Mouse (Mus musculus) erythroblast, embryonic 14.5 days (primary cell): Measurements from ENCODE around the gene Cops6. TPM values are rescaled to one million over a fixed set of nuclear protein-coding genes. Genes with fewer than 3 reads are reported as not detected.
A peak's percentile ranks its signal among the peaks of the same experiment; 100 is the strongest.

ENCODE experiments used
- H3K27me3 ChIP-seq: 2 replicates; pipeline ENCODE4 v1.6.1; 2012; ENCODE audit warnings: inconsistent platforms; ENCODE audit not compliant: control insufficient read depth
- H3K36me3 ChIP-seq: 2 replicates; pipeline ENCODE4 v1.6.1; 2012; ENCODE audit warnings: mild to moderate bottlenecking, inconsistent platforms; ENCODE audit not compliant: control insufficient read depth
- H3K4me1 ChIP-seq: 2 replicates; pipeline ENCODE4 v1.6.1; 2012; ENCODE audit warnings: inconsistent platforms; ENCODE audit not compliant: control insufficient read depth
- H3K4me3 ChIP-seq: replicated peaks from 2 replicates; pipeline ENCODE3; 2012; ENCODE audit warnings: moderate library complexity, mild to moderate bottlenecking, inconsistent platforms
- H3K9me3 ChIP-seq: 2 replicates; pipeline ENCODE4 v1.6.1; 2012; ENCODE audit warnings: low read length, inconsistent platforms, mixed read lengths; ENCODE audit not compliant: control insufficient read depth
- GATA1 ChIP-seq: IDR thresholded peaks from 2 replicates; pipeline ENCODE4 v1.6.1; 2012; ENCODE audit warnings: low read length, inconsistent platforms, mixed read lengths
- TAL1 ChIP-seq: IDR thresholded peaks from 3 replicates; pipeline ENCODE4 v1.6.1; 2012; ENCODE audit warnings: low read length, inconsistent platforms, mixed read lengths
- polyA plus RNA-seq: library from polyadenylated mRNA; stranded (reverse); fragments of >175 nt; gene quantifications from 2 replicates; pipeline ENCODE4 v1.2.3, GENCODE M21; 2012

Gene Cops6
- polyA plus RNA-seq, 1 experiment, result 11.5 TPM

DNA sequence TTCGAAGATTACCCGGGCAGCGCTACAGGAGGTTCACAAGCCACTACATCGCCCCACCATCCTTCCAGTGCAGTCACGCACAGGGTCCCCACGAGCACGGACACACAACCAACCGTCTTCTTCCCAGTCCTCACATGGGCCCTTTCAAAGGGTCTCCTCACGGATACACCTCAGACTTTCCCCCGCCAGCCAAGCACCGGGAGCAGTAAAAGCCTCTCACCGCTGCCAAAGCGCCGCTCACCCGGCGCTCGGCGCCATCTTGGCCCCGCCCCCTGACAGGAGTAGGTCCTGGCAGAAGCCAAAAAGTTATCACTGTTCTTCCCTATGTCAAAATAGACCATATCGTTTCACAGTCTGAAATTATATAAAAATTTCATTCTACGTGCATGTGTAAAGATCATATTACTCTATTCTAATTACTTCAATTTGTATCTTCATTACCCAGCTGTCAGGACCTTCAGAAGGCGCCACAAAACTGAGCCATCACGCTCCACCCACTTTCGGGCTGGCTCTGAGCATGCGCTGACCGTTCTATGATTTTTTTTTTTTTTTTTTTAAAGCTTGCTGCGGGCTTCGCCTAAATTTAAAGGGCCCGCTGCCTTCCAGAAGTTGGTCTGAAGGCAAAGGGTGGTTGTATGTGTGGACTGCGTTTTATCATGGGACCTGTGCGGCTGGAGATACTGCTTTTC lies 26.2 kb downstream of the Cops6 start, which contains the start of the genes Taf6 and Cnpy4:
Gene Taf6, minus strand, starts transcription at position 502 of the 689 bp plus-strand sequence.
Gene Cnpy4, plus strand, starts transcription at position 536 of the 689 bp plus-strand sequence.
- peaks cover 33% of the 10 kb centered on the region for H3K4me1 ChIP-seq
- H3K9me3 ChIP-seq, result no peaks in the 10 kb centered on the region
- peak within 1 kb of the TSS; percentile 90 for H3K4me3 ChIP-seq
- H3K27me3 ChIP-seq, result no peaks in the 10 kb centered on the region
- TF ChIP-seq TAL1 (no peak), GATA1 (no peak)
- H3K36me3 ChIP-seq, result peaks cover 45% of the 10 kb centered on the region

DNA sequence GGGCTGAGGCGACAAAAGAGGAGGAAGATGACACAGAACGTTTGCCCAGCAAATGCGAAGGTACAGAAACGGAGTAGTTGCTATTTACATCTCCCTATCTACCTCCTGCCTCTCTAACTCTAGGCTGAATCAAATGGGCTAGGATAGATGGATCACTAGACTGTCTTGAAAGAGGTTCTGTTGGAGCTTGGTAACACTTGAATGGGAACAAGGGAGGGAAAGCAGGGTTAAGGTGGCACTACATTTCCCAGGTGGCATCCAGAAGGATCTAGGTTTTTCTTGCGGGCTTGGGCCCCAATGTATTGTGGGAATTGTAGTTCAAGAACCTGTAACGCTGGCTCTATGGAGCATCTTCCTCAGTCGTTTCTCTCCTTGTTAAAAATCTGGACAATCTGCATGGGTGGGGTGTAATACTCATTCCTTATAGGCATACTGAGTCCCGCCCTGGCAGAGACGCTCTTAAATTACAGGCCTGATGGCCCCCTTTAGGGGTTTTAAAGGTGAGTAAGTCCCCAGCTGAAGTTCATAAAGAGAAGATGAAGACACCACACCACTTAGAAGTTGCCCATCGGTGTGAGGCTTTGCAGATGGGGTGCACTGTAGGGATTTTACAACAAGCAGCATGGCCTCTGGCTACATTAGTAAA lies 26.9 kb downstream of the Cops6 start:
- peaks cover 33% of the 10 kb centered on the region for H3K4me1 ChIP-seq
- no peaks in the 10 kb centered on the region for H3K27me3 ChIP-seq
- H3K9me3 ChIP-seq, result no peaks in the 10 kb centered on the region
- H3K36me3 ChIP-seq, result peaks cover 45% of the 10 kb centered on the region
- peak overlapping the region; percentile 90 for H3K4me3 ChIP-seq
- TF ChIP-seq GATA1 (no peak), TAL1 (no peak)

GRCm38 (mm10) chr5:138193771-138194727 lies 33.2 kb downstream of the Cops6 start, which contains the start of gene Mblac1:
Gene Mblac1 (plus strand): TSS chr5:138194314.
- TF ChIP-seq TAL1 (no peak), GATA1 (no peak)
- Histone ChIP-seq H3K9me3 (no peaks in the 10 kb centered on the region), H3K36me3 (peaks cover 33% of the 10 kb centered on the region), H3K27me3 (no peaks in the 10 kb centered on the region), H3K4me3 (peak within 1 kb of the TSS; percentile 95), H3K4me1 (peaks cover 31% of the 10 kb centered on the region)

- Histone ChIP-seq H3K27me3 (no peaks in the 10 kb centered on the region), H3K9me3 (no peaks in the 10 kb centered on the region), H3K4me3 (peak overlapping the region; percentile 95), H3K4me1 (peaks cover 27% of the 10 kb centered on the region), H3K36me3 (peaks cover 28% of the 10 kb centered on the region)
- no peak for TF ChIP-seq GATA1
- no peak for TF ChIP-seq TAL1
Observed at GRCm38 (mm10) chr5:138194755-138195345, 34.0 kb downstream of the Cops6 start.

DNA sequence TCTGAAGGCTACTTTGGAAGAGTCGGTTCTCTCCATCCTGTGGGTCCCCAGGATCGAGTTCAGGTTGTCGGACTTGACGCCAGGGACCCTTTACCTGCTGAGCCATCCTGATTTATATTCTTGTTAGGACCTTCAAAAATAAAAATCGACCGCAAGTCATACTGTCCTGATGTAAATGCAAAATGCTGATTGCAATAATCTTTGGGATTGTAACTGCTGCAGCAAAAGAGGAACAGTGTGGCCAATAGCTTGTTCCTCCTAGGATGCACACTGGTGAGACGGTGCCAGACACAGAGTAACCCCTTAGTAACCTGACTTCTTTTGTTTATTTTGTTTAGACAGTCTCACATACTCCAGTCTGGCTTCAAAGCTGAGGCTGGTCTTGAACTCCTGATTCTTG lies 34.6 kb downstream of the Cops6 start:
- Histone ChIP-seq H3K36me3 (peaks cover 23% of the 10 kb centered on the region), H3K27me3 (no peaks in the 10 kb centered on the region), H3K9me3 (no peaks in the 10 kb centered on the region), H3K4me1 (peaks cover 27% of the 10 kb centered on the region), H3K4me3 (peak overlapping the region; percentile 95)
- no peak for TF ChIP-seq GATA1
- TF ChIP-seq TAL1, result no peak

DNA sequence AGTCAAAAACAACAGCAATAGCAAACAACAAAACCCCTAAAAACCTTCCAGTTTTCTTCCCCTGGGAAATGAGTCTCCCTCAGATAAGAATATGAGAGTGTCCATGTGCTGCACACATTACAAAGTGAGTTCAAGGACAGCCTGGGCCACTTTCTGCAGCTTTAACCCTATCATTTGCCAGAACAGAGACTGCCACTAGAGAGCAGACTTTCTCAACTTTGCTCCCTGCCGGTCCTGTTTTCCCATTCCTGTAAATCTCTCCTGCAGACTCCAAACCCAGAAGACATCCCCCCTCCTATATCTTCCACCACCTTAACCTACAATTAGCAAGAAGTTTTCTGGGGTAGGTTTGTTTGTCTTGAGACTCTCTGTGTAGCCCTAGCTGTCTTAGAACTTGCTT lies 38.7 kb downstream of the Cops6 start:
- H3K4me1 ChIP-seq, result peaks cover 12% of the 10 kb centered on the region
- no peak overlapping the region for H3K4me3 ChIP-seq
- H3K36me3 ChIP-seq, result no peaks in the 10 kb centered on the region
- no peaks in the 10 kb centered on the region for H3K27me3 ChIP-seq
- no peak for TF ChIP-seq TAL1
- no peak for TF ChIP-seq GATA1
- peaks cover 6% of the 10 kb centered on the region for H3K9me3 ChIP-seq

DNA sequence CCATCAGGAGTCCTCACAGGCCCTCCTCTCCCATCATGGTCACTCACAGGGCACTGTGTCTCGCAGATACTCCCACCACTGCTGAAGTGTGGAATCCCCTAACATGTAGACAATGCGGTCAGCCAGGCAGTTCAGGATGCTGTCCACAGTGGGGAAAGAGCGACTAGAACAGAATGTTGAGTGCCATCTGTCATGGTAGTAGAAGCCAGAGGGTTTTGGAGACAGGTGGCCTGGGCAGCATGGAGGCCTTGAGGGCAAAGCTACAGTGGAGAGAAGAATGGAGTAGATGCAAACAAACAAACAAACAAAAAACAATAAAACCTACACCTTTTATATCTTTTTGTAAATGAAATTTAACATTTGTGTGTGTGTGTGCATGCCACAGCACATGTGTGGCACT lies 41.2 kb downstream of the Cops6 start:
- Histone ChIP-seq H3K4me3 (no peak overlapping the region), H3K27me3 (no peaks in the 10 kb centered on the region), H3K9me3 (peaks cover 11% of the 10 kb centered on the region), H3K36me3 (no peaks in the 10 kb centered on the region), H3K4me1 (no peaks in the 10 kb centered on the region)
- TF ChIP-seq TAL1 (no peak), GATA1 (no peak)

DNA sequence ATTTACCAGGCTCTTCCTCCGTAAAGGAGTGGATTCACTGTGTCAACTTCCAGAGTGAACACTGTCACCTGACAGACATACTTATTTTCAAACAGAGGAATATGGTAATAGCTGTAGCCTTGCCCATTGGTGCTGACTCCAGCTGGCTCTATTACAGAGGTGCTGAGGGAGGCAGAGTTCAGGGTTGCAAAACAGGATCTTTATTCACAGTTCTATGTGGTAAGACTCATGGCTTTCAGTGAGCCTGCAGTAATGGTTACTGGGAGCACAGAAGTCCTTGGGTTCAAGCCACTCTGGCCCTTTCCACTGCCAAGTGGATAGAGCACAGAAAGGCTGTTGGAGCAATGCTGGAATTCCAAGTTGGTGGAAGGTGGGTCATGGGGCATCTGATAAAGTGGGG lies 46.4 kb downstream of the Cops6 start:
- H3K27me3 ChIP-seq, result no peaks in the 10 kb centered on the region
- peaks cover 28% of the 10 kb centered on the region for H3K9me3 ChIP-seq
- TF ChIP-seq GATA1 (no peak), TAL1 (no peak)
- H3K36me3 ChIP-seq, result no peaks in the 10 kb centered on the region
- no peaks in the 10 kb centered on the region for H3K4me1 ChIP-seq
- H3K4me3 ChIP-seq, result no peak overlapping the region
